ENCODE assay signal across 9 mouse cellular contexts in the genomic region with DNA sequence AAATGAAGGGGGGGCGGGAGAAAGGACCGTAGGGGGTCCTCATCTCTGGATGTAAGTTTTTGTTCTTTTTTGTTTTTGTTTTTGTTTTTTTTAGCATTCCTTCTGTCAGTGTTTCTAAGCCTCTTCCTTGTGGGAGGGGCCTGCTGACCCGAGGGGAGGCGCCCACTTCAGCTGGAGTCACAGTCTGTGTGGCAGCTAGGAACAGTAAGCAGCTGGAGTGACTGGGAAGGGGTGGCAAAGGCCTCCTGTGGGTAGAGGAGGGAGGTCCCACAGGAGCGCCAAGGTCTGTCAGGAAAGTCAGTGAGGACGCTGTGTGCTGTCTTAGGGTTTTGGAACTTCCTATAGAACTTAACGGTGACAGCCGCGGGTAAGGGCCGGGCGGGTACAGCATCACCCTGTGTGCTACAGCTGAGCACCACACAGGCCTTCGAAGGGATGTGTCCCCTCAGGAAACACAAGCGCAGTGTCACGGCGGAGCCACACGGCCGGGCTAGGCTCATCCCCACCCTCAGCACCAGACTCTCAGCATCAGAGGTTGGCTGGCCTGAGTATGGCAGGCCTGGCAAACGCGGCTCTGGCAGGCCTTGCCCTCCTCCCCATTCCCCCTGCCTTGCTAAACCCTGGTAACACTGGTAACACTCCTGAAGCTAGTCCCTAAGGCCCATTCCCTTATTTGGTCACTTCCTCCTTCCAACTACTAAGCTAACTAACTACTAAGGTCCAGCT. TPM values are rescaled to one million over a fixed set of nuclear protein-coding genes. Genes with fewer than 3 reads are reported as not detected.
A peak's percentile ranks its signal among the peaks of the same experiment; 100 is the strongest.
DNase-seq lines count a peak whose midpoint lies in the region; ATAC-seq and TF ChIP-seq lines count a peak whose summit lies in the region.
"Had no signal": no experiment of that assay in that cellular context is flagged by ENCODE, and none has a peak within 500 bp of the region (broad histone marks: within the 10 kb centered on the region; RNA-seq: fewer than 3 reads in every experiment).

No protein-coding gene starts in this region.

- dilution Hi-C loops in CH12.LX (cut with MboI; ENCODE audit: extremely low pct_ligation_motif_present, extremely low pct_unique_long_range_greater_than_20kb, low sequenced_read_pairs): no loop called here

- no peak overlapping the region for H3K4me3 ChIP-seq in kidney, adult 2 months (ENCODE audit: insufficient read depth, low read depth, low read length)
- H3K4me3 ChIP-seq in CH12.LX (replicated peaks in 1 of 3; ENCODE audit: low read depth in 2 of 3, low read length in 2 of 3, poor library complexity in 1 of 3): peak overlapping the region in 1 of 3 experiments; percentile 1
- H3K4me3 ChIP-seq in liver, embryonic 14.5 days (ENCODE audit: insufficient read depth in 1 of 2, low read depth in 2 of 2, low read length in 2 of 2): no peak overlapping the region
- H3K4me3 ChIP-seq: limb, embryonic 13.5 days had no signal

- TF ChIP-seq POLR2A in kidney, adult 2 months (IDR thresholded peaks at IDR 0.05; ENCODE audit: low read depth, low read length): no peak
- no peak for TF ChIP-seq POLR2A in CH12.LX (IDR thresholded peaks at IDR 0.05; ENCODE audit: low read depth, low read length)

- ATAC-seq in common myeloid progenitor, adult 5-6 weeks (replicated peaks; ENCODE audit: low read depth, poor library complexity, severe bottlenecking): 0 out of 2 replicates have a peak, but pooled peaks have one; percentile 24
- ATAC-seq in liver, embryonic 14.5 days (ENCODE audit: insufficient read depth): peak; percentile 13; the same call in 1 of the 2 replicates

- 72% methylated on average over 19 of the region's 19 CpGs for WGBS in kidney, adult 2 months
- WGBS in liver, embryonic 14.5 days (ENCODE audit: insufficient replicate concordance): 62% methylated on average over 19 of the region's 19 CpGs

- in situ Hi-C loops in CH12.LX (cut with MboI; ENCODE audit: low pct_ligation_motif_present, low pct_unique_long_range_greater_than_20kb, low sequenced_read_pairs): no loop called here

- no peak for DNase-seq in kidney, adult 2 months
- no peak for DNase-seq in kidney, adult 9 months
- DNase-seq in CH12.LX (ENCODE audit: extremely low read depth): peak; percentile 18
- DNase-seq in liver, embryonic 14.5 days (ENCODE audit: low read depth in 3 of 3, low spot score in 3 of 3): no peak
- DNase-seq in urinary bladder, postnatal 36 days (ENCODE audit: low spot score in 2 of 2): no peak
- DNase-seq in ovary, postnatal 36 days (ENCODE audit: low spot score): no peak
- DNase-seq in cerebellum, postnatal 4 days (ENCODE audit: low spot score in 2 of 2): no peak

- no peak for TF ChIP-seq EP300 in CH12.LX (IDR thresholded peaks at IDR 0.05; ENCODE audit: low read length)
- no peak for TF ChIP-seq EP300 in liver, embryonic 14.5 days (IDR thresholded peaks at IDR 0.05; ENCODE audit: low read depth)

- H3K36me3 ChIP-seq in kidney, adult 2 months (ENCODE audit: control insufficient read depth, insufficient read depth, low read length): no peaks in the 10 kb centered on the region
- peaks cover 0 to 2% of the 10 kb centered on the region in 2 experiments for H3K36me3 ChIP-seq in CH12.LX (replicated peaks in 1 of 2; ENCODE audit: control insufficient read depth in 1 of 2, insufficient read depth in 1 of 2, low read length in 1 of 2)
- H3K36me3 ChIP-seq in liver, embryonic 14.5 days (replicated peaks; ENCODE audit: control insufficient read depth, insufficient read depth, low read depth): no peaks in the 10 kb centered on the region
- H3K36me3 ChIP-seq: limb, embryonic 13.5 days had no signal

- no peak for TF ChIP-seq RAD21 in CH12.LX (IDR thresholded peaks at IDR 0.05; ENCODE audit: low read depth, low read length)

- no peaks in the 10 kb centered on the region for H3K27me3 ChIP-seq in kidney, adult 2 months (replicated peaks; ENCODE audit: control insufficient read depth, insufficient read depth, low read length)
- H3K27me3 ChIP-seq in CH12.LX (replicated peaks): no peaks in the 10 kb centered on the region
- no peaks in the 10 kb centered on the region for H3K27me3 ChIP-seq in liver, embryonic 14.5 days (ENCODE audit: control insufficient read depth, insufficient read depth, low read length)
- H3K27me3 ChIP-seq: limb, embryonic 13.5 days had no signal

- H3K79me2 ChIP-seq in CH12.LX (replicated peaks; ENCODE audit: control insufficient read depth, extremely low read depth, insufficient read depth, poor library complexity, severe bottlenecking): no peaks in the 10 kb centered on the region

- H3K4me1 ChIP-seq in kidney, adult 2 months (ENCODE audit: control insufficient read depth, insufficient read depth, low read length): peaks cover 27% of the 10 kb centered on the region
- H3K4me1 ChIP-seq in CH12.LX (ENCODE audit: control insufficient read depth in 1 of 2, insufficient read depth in 2 of 2): peaks cover 29 to 57% of the 10 kb centered on the region in 2 experiments
- peaks cover 0 to 7% of the 10 kb centered on the region in 2 experiments; a peak in 2 of 4 replicates for H3K4me1 ChIP-seq in liver, embryonic 14.5 days (replicated peaks; ENCODE audit: control insufficient read depth in 2 of 2, insufficient read depth in 2 of 2, low read length in 1 of 2)

- no peak overlapping the region for H3K9ac ChIP-seq in CH12.LX (ENCODE audit: insufficient read depth, low read depth)
- no peak overlapping the region for H3K9ac ChIP-seq in liver, embryonic 14.5 days (replicated peaks)

- TF ChIP-seq CTCF in kidney, adult 2 months (conservative IDR thresholded peaks at IDR 0.05; ENCODE audit: insufficient read depth, insufficient read length, low read depth, low read length): no peak
- TF ChIP-seq CTCF in CH12.LX (conservative IDR thresholded peaks at IDR 0.05 in 1 of 2, IDR thresholded peaks at IDR 0.05 in 1 of 2; ENCODE audit: low read depth in 2 of 2, low read length in 2 of 2): no peak
- no peak for TF ChIP-seq CTCF in liver, embryonic 14.5 days (IDR thresholded peaks at IDR 0.05; ENCODE audit: low read depth)

- H3K27ac ChIP-seq in kidney, adult 2 months (ENCODE audit: insufficient read depth, low read depth, low read length): 0 out of 2 replicates have a peak overlapping the region, but pooled peaks have one; percentile 4
- no peak overlapping the region for H3K27ac ChIP-seq in CH12.LX (ENCODE audit: insufficient read depth, low read depth)
- H3K27ac ChIP-seq in liver, embryonic 14.5 days: no peak overlapping the region
- H3K27ac ChIP-seq: limb, embryonic 13.5 days had no signal

- H3K4me2 ChIP-seq in CH12.LX (ENCODE audit: insufficient read depth, low read depth, poor library complexity, severe bottlenecking): no peak overlapping the region
- H3K4me2 ChIP-seq in liver, embryonic 14.5 days (ENCODE audit: low read depth): no peak overlapping the region
- H3K4me2 ChIP-seq: limb, embryonic 13.5 days had no signal

- H3K9me3 ChIP-seq in CH12.LX (replicated peaks; ENCODE audit: low read length): no peaks in the 10 kb centered on the region
- no peaks in the 10 kb centered on the region for H3K9me3 ChIP-seq in liver, embryonic 14.5 days (ENCODE audit: control insufficient read depth, low read length)
- H3K9me3 ChIP-seq: limb, embryonic 13.5 days had no signal

TF ChIP-seq in CH12.LX, 34 proteins besides CTCF, POLR2A, EP300 and RAD21:
- no peak for TF ChIP-seq USF1 (IDR thresholded peaks at IDR 0.05; ENCODE audit: low read depth, low read length)
- no peak for TF ChIP-seq NELFE (IDR thresholded peaks at IDR 0.05; ENCODE audit: low read depth, low read length)
- TF ChIP-seq ETS1 (conservative IDR thresholded peaks at IDR 0.05; ENCODE audit: low read depth, low read length): no peak
- no peak for TF ChIP-seq POLR2AphosphoS2 (IDR thresholded peaks at IDR 0.05; ENCODE audit: low read depth, low read length)
- no peak for TF ChIP-seq UBTF (IDR thresholded peaks at IDR 0.05; ENCODE audit: low read depth, low read length)
- no peak for TF ChIP-seq MAZ (IDR thresholded peaks at IDR 0.05; ENCODE audit: low read depth, low read length)
- no peak for TF ChIP-seq NRF1 (IDR thresholded peaks at IDR 0.05; ENCODE audit: low read depth, low read length)
- TF ChIP-seq ELF1 (IDR thresholded peaks at IDR 0.05; ENCODE audit: low read depth, low read length): no peak
- TF ChIP-seq MAFK (IDR thresholded peaks at IDR 0.05; ENCODE audit: insufficient replicate concordance, low read length): no peak

RNA-seq across cellular contexts. Expression of gene Kcne1, which starts 52.9 kb away (rescaled TPM):
- 34.3 and 37.4 TPM in 2 replicates for polyA plus RNA-seq in kidney, adult 2 months (2012; rRNA removed)
- total RNA-seq in CH12.LX (2012; rRNA removed) (not detected in 2 replicates), CH12.LX (2014; rRNA removed) (0.48 TPM in 1 of 2 replicates, not detected in the other)
- 0.26 TPM in 1 of 2 replicates, not detected in the other for polyA plus RNA-seq in CH12.LX (2012; ENCODE audit: insufficient read length, low read depth)
- total RNA-seq in common myeloid progenitor, adult 5-6 weeks (2017): not detected in 2 replicates
- polyA plus RNA-seq in liver, embryonic 14.5 days (2012; rRNA removed): not detected in 2 replicates
- not detected in 2 replicates for polyA plus RNA-seq in liver, embryonic 14.5 days (2014; fragmentation: Nextera tagmentation; extraction: Ambion mirVana)

RNA-seq across cellular contexts. Expression of gene Rcan1, which starts 58.5 kb away (rescaled TPM):
- 36.2 and 44.4 TPM in 2 replicates for polyA plus RNA-seq in kidney, adult 2 months (2012; rRNA removed)
- total RNA-seq in CH12.LX (2012; rRNA removed): 10.0 and 10.5 TPM in 2 replicates
- 15.3 and 15.5 TPM in 2 replicates for total RNA-seq in CH12.LX (2014; rRNA removed)
- polyA plus RNA-seq in CH12.LX (2012; ENCODE audit: insufficient read length, low read depth): 12.4 and 13.5 TPM in 2 replicates
- 7.6 and 13.8 TPM in 2 replicates for total RNA-seq in common myeloid progenitor, adult 5-6 weeks (2017)
- polyA plus RNA-seq in liver, embryonic 14.5 days (2012; rRNA removed): 4.5 and 6.2 TPM in 2 replicates
- polyA plus RNA-seq in liver, embryonic 14.5 days (2014; fragmentation: Nextera tagmentation; extraction: Ambion mirVana): 8.7 and 9.8 TPM in 2 replicates

Comparison
In these comparisons a context has a peak if more than half of its experiments do, and no peak if none do; other contexts are left out.
1. RNA of gene Kcne1, which starts 52.9 kb away (polyA plus RNA-seq): 34.3 to 37.4 TPM in kidney, adult 2 months; 0.26 TPM in CH12.LX and not detected in liver, embryonic 14.5 days; every median in the first group is over 10 times any median in the second.